Comparison of ENCODE assay signal across 16 mouse cellular contexts in genomic region chr9:26924146-26924545, GRCm38 (mm10). TPM values are rescaled to one million over a fixed set of nuclear protein-coding genes. Genes with fewer than 3 reads are reported as not detected.
DNase-seq lines count a peak whose midpoint lies in the region; ATAC-seq and TF ChIP-seq lines count a peak whose summit lies in the region.
"Had no signal": no experiment of that assay in that cellular context is flagged by ENCODE, and none has a peak within 500 bp of the region (broad histone marks: within the 10 kb centered on the region; RNA-seq: fewer than 3 reads in every experiment).

No protein-coding gene starts in this region.

- no peaks in the 10 kb centered on the region for H3K27me3 ChIP-seq in midbrain, embryonic 14.5 days (ENCODE audit: control insufficient read depth, insufficient read depth, low read length)
- H3K27me3 ChIP-seq in midbrain, embryonic 13.5 days: no peaks in the 10 kb centered on the region
- no peaks in the 10 kb centered on the region for H3K27me3 ChIP-seq in limb, embryonic 14.5 days (ENCODE audit: control insufficient read depth, insufficient read depth, low read length)
- H3K27me3 ChIP-seq in stomach, postnatal 0 days (ENCODE audit: control insufficient read depth, insufficient read depth, low read length): no peaks in the 10 kb centered on the region
- H3K27me3 ChIP-seq in midbrain, embryonic 16.5 days (ENCODE audit: control insufficient read depth, insufficient read depth, low read depth, low read length): no peaks in the 10 kb centered on the region
- H3K27me3 ChIP-seq: megakaryocyte, embryonic 14.5 days; neural tube, embryonic 13.5 days had no signal

- peak; percentile 55 to 63 for DNase-seq in cerebellum, postnatal 14 days
- peak; percentile 9 for DNase-seq in midbrain, embryonic 14.5 days
- no peak for DNase-seq in limb, embryonic 14.5 days (ENCODE audit: low spot score)
- peak; percentile 19 for DNase-seq in stomach, postnatal 0 days (ENCODE audit: low spot score)
- no peak for DNase-seq in frontal cortex, postnatal 10 days (ENCODE audit: low spot score in 2 of 2)
- DNase-seq: cerebellum, adult 9-10 months; spleen, adult 18-20 months; thymus, adult 18-20 months had no signal

- H3K9me3 ChIP-seq in midbrain, embryonic 14.5 days (ENCODE audit: control insufficient read depth, low read length): no peaks in the 10 kb centered on the region
- no peaks in the 10 kb centered on the region for H3K9me3 ChIP-seq in midbrain, embryonic 13.5 days
- H3K9me3 ChIP-seq in limb, embryonic 14.5 days (ENCODE audit: control insufficient read depth, low read length): no peaks in the 10 kb centered on the region
- no peaks in the 10 kb centered on the region for H3K9me3 ChIP-seq in stomach, postnatal 0 days (ENCODE audit: control insufficient read depth, low read length)
- no peaks in the 10 kb centered on the region for H3K9me3 ChIP-seq in midbrain, embryonic 16.5 days (replicated peaks; ENCODE audit: control insufficient read depth, low read length, poor library complexity, severe bottlenecking)
- H3K9me3 ChIP-seq: G1E; neural tube, embryonic 13.5 days had no signal

- no peak for ATAC-seq in cerebellum, adult (ENCODE audit: insufficient number of reproducible peaks, low FRiP score, low TSS enrichment)
- ATAC-seq in midbrain, embryonic 14.5 days (ENCODE audit: low FRiP score, low TSS enrichment): no peak
- ATAC-seq in midbrain, embryonic 13.5 days: no peak
- peak; percentile 26; the same call in 1 of the 2 replicates for ATAC-seq in limb, embryonic 14.5 days (ENCODE audit: low FRiP score, low read depth)
- no peak for ATAC-seq in stomach, postnatal 0 days (ENCODE audit: low FRiP score, low TSS enrichment)
- no peak for ATAC-seq in midbrain, embryonic 16.5 days
- ATAC-seq: intestine, postnatal 0 days had no signal

- no peak overlapping the region for H3K27ac ChIP-seq in midbrain, embryonic 14.5 days (replicated peaks; ENCODE audit: low read depth, low read length)
- no peak overlapping the region for H3K27ac ChIP-seq in midbrain, embryonic 13.5 days
- H3K27ac ChIP-seq in limb, embryonic 14.5 days (replicated peaks; ENCODE audit: low read depth, low read length): no peak overlapping the region
- H3K27ac ChIP-seq in stomach, postnatal 0 days (replicated peaks): no peak overlapping the region
- H3K27ac ChIP-seq in midbrain, embryonic 16.5 days (ENCODE audit: low read length): no peak overlapping the region
- H3K27ac ChIP-seq: neural tube, embryonic 13.5 days had no signal

- no peak overlapping the region for H3K4me2 ChIP-seq in midbrain, embryonic 14.5 days (ENCODE audit: low read length)
- H3K4me2 ChIP-seq in midbrain, embryonic 13.5 days (replicated peaks): no peak overlapping the region
- H3K4me2 ChIP-seq in limb, embryonic 14.5 days (replicated peaks; ENCODE audit: low read depth, low read length, severe bottlenecking): no peak overlapping the region
- H3K4me2 ChIP-seq in stomach, postnatal 0 days (replicated peaks; ENCODE audit: low read depth): no peak overlapping the region
- no peak overlapping the region for H3K4me2 ChIP-seq in midbrain, embryonic 16.5 days (ENCODE audit: low read length)
- H3K4me2 ChIP-seq: neural tube, embryonic 13.5 days had no signal

- H3K36me3 ChIP-seq in midbrain, embryonic 14.5 days (ENCODE audit: control insufficient read depth, insufficient read depth, low read length): no peaks in the 10 kb centered on the region
- no peaks in the 10 kb centered on the region for H3K36me3 ChIP-seq in midbrain, embryonic 13.5 days
- no peaks in the 10 kb centered on the region for H3K36me3 ChIP-seq in limb, embryonic 14.5 days (ENCODE audit: control insufficient read depth, insufficient read depth, low read length)
- no peaks in the 10 kb centered on the region for H3K36me3 ChIP-seq in stomach, postnatal 0 days (ENCODE audit: control insufficient read depth, insufficient read depth, low read length)
- no peaks in the 10 kb centered on the region for H3K36me3 ChIP-seq in midbrain, embryonic 16.5 days (ENCODE audit: control insufficient read depth, insufficient read depth, low read length)
- H3K36me3 ChIP-seq: G1E; neural tube, embryonic 13.5 days had no signal

- H3K9ac ChIP-seq in midbrain, embryonic 14.5 days (replicated peaks; ENCODE audit: low read length): no peak overlapping the region
- no peak overlapping the region for H3K9ac ChIP-seq in midbrain, embryonic 13.5 days (replicated peaks)
- H3K9ac ChIP-seq in limb, embryonic 14.5 days (ENCODE audit: low read depth, low read length, severe bottlenecking): no peak overlapping the region
- no peak overlapping the region for H3K9ac ChIP-seq in stomach, postnatal 0 days (ENCODE audit: low read length)
- no peak overlapping the region for H3K9ac ChIP-seq in midbrain, embryonic 16.5 days (ENCODE audit: low read depth, low read length)
- H3K9ac ChIP-seq: neural tube, embryonic 13.5 days had no signal

- no peaks in the 10 kb centered on the region for H3K4me1 ChIP-seq in midbrain, embryonic 14.5 days (ENCODE audit: control insufficient read depth, insufficient read depth, low read length)
- H3K4me1 ChIP-seq in midbrain, embryonic 13.5 days (replicated peaks): no peaks in the 10 kb centered on the region
- H3K4me1 ChIP-seq in limb, embryonic 14.5 days (ENCODE audit: control insufficient read depth, insufficient read depth, low read length): no peaks in the 10 kb centered on the region
- no peaks in the 10 kb centered on the region for H3K4me1 ChIP-seq in stomach, postnatal 0 days (replicated peaks; ENCODE audit: control insufficient read depth, insufficient read depth)
- H3K4me1 ChIP-seq in midbrain, embryonic 16.5 days (ENCODE audit: control insufficient read depth, insufficient read depth, low read length): no peaks in the 10 kb centered on the region
- H3K4me1 ChIP-seq: megakaryocyte, embryonic 14.5 days; neural tube, embryonic 13.5 days had no signal

- TF ChIP-seq POLR2A in limb, embryonic 14.5 days (IDR thresholded peaks at IDR 0.05; ENCODE audit: borderline replicate concordance, extremely low read depth, insufficient read depth, insufficient read length): no peak

- TF ChIP-seq EP300 in stomach, postnatal 0 days (optimal IDR thresholded peaks at IDR 0.05): no peak

- TF ChIP-seq CTCF in stomach, postnatal 0 days (IDR thresholded peaks at IDR 0.05; ENCODE audit: low read depth): no peak

- 69% methylated on average over 3 of the region's 3 CpGs for WGBS in midbrain, embryonic 14.5 days
- 78% methylated on average over 3 of the region's 3 CpGs for WGBS in midbrain, embryonic 13.5 days
- 28% methylated on average over 3 of the region's 3 CpGs for WGBS in limb, embryonic 14.5 days
- 27% methylated on average over 3 of the region's 3 CpGs for WGBS in stomach, postnatal 0 days
- WGBS in midbrain, embryonic 16.5 days: 75% methylated on average over 3 of the region's 3 CpGs

- H3K4me3 ChIP-seq in midbrain, embryonic 14.5 days (replicated peaks; ENCODE audit: low read depth, low read length): no peak overlapping the region
- H3K4me3 ChIP-seq in midbrain, embryonic 13.5 days (replicated peaks): no peak overlapping the region
- H3K4me3 ChIP-seq in limb, embryonic 14.5 days (replicated peaks; ENCODE audit: low read length): no peak overlapping the region
- H3K4me3 ChIP-seq in stomach, postnatal 0 days (ENCODE audit: low read depth, low read length): no peak overlapping the region
- H3K4me3 ChIP-seq in midbrain, embryonic 16.5 days (ENCODE audit: low read depth, low read length): no peak overlapping the region
- H3K4me3 ChIP-seq: megakaryocyte, embryonic 14.5 days; neural tube, embryonic 13.5 days had no signal

RNA-seq across cellular contexts. Expression of gene Gm1110, which starts 1.2 kb away (rescaled TPM):
- not detected in 2 replicates for polyA plus RNA-seq in midbrain, embryonic 14.5 days (2014; fragmentation: Nextera tagmentation; extraction: Ambion mirVana)
- 0.09 TPM in 1 of 2 replicates, not detected in the other for polyA plus RNA-seq in midbrain, embryonic 13.5 days (2015; fragmentation: Nextera tagmentation; extraction: Ambion mirVana)
- 0.05 TPM in 2 replicates for polyA plus RNA-seq in limb, embryonic 14.5 days (2012; rRNA removed)
- not detected in 2 replicates for polyA plus RNA-seq in limb, embryonic 14.5 days (2014; fragmentation: Nextera tagmentation; extraction: Ambion mirVana)
- polyA plus RNA-seq in stomach, postnatal 0 days (2015; fragmentation: Nextera tagmentation; extraction: Ambion mirVana): 3.8 and 3.9 TPM in 2 replicates
- polyA plus RNA-seq in midbrain, embryonic 16.5 days (2015; fragmentation: Nextera tagmentation; extraction: Ambion mirVana): 0.16 and 0.21 TPM in 2 replicates
- polyA plus RNA-seq: G1E; intestine, postnatal 0 days; limb, embryonic 11.5 days; neural tube, embryonic 13.5 days had no signal

Comparison
In these comparisons a context has a peak if more than half of its experiments do, and no peak if none do; other contexts are left out.
1. DNase-seq: peak in cerebellum, postnatal 14 days (2 of 2), midbrain, embryonic 14.5 days (single experiment) and stomach, postnatal 0 days (single experiment); none in limb, embryonic 14.5 days (single experiment) and frontal cortex, postnatal 10 days (0 of 2).